Mouse (Mus musculus) forebrain, embryonic 16.5 days (tissue): ENCODE data around the gene Usp6nl. TPM values are rescaled to one million over a fixed set of nuclear protein-coding genes. Genes with fewer than 3 reads are reported as not detected.

Experiments
- polyA plus RNA-seq: library from polyadenylated mRNA; unstranded; fragments of >200 nt; fragmentation: Nextera tagmentation; extraction: Ambion mirVana; gene quantifications from 2 replicates; pipeline ENCODE4 v1.2.1, GENCODE M21; 2015

Usp6nl gene
- polyA plus RNA-seq, 1 experiment from 2014 or later: 7.8 TPM

Other genes with a start within 250 kb of the Usp6nl start
- gene Proser2, start 192.5 kb upstream of the Usp6nl start, polyA plus RNA-seq: 3.7 and 4.0 TPM in 2 replicates
- 0.51 and 0.82 TPM in 2 replicates for gene Echdc3, start 109.6 kb upstream of the Usp6nl start, polyA plus RNA-seq